Mouse (Mus musculus) spleen, adult 2 months (tissue): ENCODE data around the gene Dnah11.

ENCODE experiments used
- CTCF ChIP-seq: fragments of 200-500 bp; IDR thresholded peaks from 2 replicates; pipeline ENCODE4 v1.5.1; 2011; ENCODE audit warnings: mild to moderate bottlenecking, inconsistent platforms; ENCODE audit not compliant: insufficient read depth, insufficient read length, insufficient replicate concordance; ENCODE audit errors: extremely low read depth
- POLR2A ChIP-seq: fragments of 200-500 bp; IDR thresholded peaks from 2 replicates; pipeline ENCODE4 v1.6.1; 2011; ENCODE audit warnings: low read depth, low read length, inconsistent platforms

DNA sequence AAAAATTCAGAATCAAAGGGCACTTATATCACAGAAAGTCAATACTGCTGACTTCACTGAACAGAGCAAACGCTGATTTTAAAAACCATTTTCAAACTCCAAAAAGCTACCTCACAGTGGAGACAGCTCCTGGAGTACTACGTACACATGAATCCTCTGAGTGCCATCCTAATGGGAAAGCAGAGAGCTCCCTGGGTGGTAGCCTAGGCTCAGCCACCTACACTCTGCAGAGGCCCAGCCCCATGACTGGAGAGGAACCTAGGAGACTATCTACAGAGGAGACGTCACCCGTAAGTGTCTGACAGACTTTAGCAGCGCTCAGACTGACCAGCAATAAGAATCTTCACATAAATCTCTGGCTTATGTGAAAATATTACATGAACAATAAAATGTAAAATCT, 21.1 kb downstream of the Dnah11 start:
- TF ChIP-seq CTCF (no peak), POLR2A (no peak)
